Mouse (Mus musculus) induced T-regulatory cell, adult 2 months (primary cell): ENCODE results near the gene Vwf.

Experiments
- DNase-seq: peaks from one replicate; pipeline ENCODE4 v3.0.0-alpha.2; 2012; ENCODE audit warnings: low read depth

The Vwf gene

GRCm38 (mm10) chr6:125541296-125541695 is 5.3 kb upstream of the Vwf start:
- DNase-seq: no peak

DNA sequence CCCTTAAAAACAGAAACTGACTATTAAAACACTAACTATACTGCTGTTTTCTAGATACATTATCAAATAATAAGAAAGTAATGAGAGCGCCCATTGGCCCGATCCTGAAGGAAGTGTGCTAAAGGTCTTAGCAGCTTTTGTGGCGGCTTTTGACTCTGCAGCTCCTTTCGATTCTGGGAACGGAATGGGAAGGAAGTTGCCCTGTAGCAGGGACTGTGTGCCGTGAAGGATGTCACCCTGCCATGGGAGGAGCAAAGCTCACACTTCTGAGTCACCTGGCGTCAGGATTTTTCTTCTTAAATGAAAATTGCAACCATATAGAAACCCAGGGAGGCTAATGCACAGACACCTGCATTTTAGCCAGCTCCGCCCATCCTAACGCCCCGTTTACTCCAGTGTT is 1.8 kb downstream of the Vwf start:
- DNase-seq: no peak

DNA sequence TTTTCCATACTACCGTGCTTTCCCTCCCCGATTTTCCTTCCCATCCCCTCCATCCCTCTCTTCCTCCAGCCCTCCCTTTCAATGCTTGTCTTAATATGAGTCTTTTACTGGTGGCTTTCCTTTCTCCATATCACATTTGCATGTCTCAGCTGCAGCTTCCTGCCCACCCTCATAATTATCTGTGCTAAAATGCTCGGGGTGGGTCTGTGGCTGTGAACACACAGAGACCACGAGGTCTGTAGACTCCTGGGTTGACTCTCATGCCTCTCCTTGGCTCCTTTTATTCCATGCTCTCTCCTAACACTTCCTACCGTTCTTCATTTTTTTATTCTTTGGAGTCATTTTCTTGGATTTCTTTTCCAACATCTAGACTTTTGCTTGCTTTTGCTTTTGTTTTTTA is 3.6 kb downstream of the Vwf start:
- no peak for DNase-seq

GRCm38 (mm10) chr6:125552760-125553159 is 6.2 kb downstream of the Vwf start:
- DNase-seq: no peak

GRCm38 (mm10) chr6:125553551-125553950 is 7.0 kb downstream of the Vwf start:
- DNase-seq: no peak

DNA sequence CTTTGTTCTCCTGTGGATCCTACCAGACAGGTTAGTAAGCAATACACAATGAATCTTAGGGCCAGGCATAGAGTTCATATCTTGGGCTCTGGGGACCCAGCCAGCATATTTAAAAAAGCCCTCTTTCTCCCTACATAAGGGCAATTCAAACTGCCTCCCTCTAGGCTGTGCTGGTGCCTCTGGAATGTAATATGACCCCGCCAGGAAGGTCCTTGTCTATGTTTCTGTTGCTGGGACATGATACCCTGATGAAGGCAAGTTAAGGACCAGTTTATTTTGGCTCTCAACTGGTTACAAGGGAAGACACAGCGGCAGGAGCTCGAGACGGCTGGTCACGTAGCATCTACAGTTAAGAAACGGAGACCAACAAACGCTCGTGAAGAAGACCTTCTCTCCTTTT is 12.3 kb downstream of the Vwf start:
- DNase-seq: no peak

DNA sequence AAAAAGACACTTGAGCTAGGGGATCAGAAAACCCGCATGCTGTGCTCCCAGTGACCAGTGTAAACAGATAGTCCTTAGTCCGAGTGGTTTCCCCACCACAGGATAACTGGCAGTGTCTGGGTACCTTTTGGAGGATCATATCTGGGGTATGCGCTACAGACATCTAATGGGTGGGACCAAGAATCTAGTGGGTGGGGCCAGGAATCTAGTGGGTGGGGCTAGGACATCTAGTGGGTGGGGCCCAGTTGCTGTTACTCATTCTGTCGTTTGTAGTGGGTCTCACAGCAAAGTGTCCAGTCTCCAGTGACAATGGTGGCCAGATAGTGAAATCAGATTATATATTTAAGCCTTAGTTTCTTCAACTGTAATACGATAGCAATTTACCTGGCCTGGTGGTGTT is 14.5 kb downstream of the Vwf start:
- no peak for DNase-seq

- no peak for DNase-seq
Measured at GRCm38 (mm10) chr6:125561521-125561920, 14.9 kb downstream of the Vwf start.

GRCm38 (mm10) chr6:125564812-125565281 is 18.3 kb downstream of the Vwf start:
- DNase-seq: no peak

DNA sequence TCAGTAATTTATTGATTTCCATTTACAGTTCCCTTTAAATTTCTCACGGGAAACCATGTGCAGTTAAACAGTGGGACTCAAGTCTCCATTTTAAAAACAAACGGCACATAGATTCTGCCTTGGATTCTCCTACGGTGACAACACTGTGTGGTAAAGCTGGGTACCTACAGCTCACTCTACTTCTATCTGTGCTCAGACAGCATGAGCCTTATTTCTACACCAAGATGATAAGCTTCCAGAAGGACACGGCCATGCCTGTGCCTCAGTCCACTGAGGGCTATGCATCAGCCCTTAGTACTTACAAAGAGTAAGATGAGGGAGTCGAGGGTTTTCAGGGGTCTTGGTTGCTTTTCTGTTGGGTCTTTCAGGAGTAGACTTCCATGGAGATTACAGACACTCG is 18.8 kb downstream of the Vwf start:
- DNase-seq: no peak

GRCm38 (mm10) chr6:125566656-125567055 is 20.1 kb downstream of the Vwf start:
- DNase-seq: no peak

DNA sequence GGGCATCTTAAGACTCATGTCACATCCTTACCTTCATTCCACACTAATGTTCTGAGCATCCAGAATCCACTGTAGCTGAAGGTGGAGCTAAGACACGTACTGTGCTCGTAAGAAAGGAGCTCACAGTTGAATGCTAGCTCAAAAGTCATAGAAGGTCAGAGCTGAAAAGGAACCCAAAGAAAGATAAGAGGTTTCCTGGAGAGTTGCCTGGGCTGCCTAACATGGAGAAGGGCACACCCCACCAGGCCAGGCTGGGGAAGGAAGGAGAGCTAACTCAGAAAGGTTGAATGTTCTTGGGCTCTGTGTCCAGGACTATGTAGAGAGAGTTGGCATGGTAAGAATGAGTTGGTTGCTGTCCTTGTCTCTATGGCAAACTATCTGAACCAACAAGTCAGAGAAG is 21.8 kb downstream of the Vwf start:
- no peak for DNase-seq

DNA sequence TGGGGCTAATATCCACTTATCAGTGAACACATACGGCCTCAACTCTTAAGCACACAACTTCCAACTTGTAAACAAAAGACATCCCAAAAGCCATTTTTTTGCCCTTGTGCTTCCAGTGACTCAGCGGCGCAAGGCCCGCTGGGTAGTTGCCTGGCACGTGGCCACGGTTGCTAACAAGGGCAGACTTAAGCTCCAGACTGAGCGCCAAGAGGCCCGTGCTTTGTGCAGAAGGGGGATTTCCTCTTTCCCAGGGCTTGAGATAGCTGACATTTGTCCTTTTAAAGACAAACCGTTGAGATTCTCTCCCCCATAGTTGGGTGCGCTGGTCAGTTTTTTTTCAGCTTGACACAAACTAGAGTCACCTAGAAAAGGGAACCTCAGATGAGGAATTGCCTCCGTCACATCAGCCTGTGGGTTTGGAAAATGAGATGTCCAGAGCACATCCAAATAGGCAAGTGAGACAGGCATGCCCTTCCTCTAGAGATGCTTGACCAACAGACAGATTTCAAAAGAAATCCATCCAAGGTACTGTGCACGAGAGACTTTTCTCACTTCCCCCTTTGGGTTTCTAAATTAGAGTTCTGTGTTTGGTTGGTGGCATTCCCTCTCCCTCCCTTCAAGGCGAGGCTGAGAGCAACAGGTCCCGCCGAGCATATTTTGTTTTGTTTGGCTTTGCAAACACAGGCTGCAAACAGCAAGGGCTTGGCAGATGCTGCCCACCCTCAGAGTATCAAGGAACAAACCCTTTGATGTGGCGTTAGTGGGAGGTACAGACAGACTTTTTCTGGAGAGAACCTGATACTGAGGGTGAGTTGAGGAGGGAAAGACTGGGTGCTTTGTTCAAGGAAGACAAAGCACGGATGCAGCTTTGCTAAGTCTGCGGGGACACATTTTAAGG is 26.0 kb downstream of the Vwf start:
- peak; percentile 39 for DNase-seq

DNA sequence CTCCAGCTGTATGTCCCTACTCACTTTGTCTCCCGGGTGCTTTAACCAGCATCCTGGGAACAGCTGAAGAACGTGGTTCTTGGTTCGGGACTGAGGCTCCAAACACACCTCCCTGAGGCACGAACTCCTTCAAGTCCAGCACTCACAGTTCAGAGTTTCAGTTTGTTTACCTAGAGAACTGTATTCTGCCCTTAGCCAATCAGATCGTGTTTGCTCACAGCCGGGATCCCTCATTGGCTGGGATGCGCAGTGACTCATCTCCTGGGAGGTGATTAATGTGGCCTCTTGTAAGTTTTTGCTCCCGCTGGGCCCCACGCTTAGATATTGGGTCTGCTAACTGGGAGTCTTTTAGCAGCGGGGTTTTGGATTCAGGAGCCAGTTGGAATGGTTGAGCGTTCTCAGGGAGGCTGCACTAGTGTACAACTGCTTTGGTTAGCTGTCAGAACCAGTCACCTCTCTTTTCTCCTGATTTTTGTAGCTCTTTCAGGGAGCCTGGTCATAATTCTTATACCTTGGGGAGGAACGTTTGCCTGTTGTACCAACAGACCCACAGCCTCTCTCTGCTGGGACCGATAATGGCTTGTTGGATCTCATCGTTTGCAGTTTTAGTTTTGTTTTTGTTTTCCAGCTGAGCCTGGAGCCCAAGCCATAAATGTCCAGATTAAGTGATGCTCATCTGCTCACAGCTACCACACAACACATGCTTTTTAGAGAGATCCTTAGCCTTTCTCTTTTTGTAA is 26.8 kb downstream of the Vwf start:
- DNase-seq: peak; percentile 92

- no peak for DNase-seq
Measured at GRCm38 (mm10) chr6:125575080-125575479, 28.5 kb downstream of the Vwf start.

GRCm38 (mm10) chr6:125577301-125577700 is 30.7 kb downstream of the Vwf start:
- no peak for DNase-seq

DNA sequence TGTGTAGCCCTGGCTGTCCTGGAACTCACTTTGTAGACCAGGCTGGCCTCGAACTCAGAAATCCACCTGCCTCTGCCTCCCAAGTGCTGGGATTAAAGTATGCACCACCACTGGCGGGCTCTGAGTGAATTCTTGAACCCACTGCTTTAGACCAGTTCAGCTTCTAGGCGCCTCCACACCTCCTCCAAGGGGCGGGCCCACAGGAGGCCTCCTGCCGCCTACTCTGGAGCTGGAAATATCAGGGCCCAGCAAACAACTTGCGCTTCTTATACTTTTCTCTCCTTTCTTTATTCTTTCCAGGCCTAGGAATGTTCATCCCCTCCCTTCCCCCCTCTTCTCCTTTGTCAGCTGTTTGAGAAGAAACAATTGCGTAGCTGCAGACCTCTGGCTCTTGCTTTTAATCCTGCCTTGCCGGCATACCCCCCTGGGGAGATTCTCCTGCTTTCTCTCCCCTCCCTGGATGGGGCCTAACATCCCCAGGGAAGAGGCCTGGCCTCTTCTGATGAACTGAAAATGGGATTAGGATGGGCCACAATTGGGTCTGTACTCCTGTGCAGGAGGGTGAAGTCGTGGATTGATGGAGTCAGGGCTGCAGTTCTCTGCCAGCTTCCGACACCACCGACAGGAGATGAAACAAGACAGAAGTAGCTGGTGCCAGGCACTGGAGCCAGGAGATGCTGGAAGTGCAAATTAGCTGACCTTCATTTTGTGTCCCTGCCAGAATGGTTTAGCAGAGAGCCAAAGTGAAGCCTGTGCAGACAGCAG is 31.5 kb downstream of the Vwf start:
- no peak for DNase-seq

GRCm38 (mm10) chr6:125578647-125579011 is 32.1 kb downstream of the Vwf start:
- no peak for DNase-seq

DNA sequence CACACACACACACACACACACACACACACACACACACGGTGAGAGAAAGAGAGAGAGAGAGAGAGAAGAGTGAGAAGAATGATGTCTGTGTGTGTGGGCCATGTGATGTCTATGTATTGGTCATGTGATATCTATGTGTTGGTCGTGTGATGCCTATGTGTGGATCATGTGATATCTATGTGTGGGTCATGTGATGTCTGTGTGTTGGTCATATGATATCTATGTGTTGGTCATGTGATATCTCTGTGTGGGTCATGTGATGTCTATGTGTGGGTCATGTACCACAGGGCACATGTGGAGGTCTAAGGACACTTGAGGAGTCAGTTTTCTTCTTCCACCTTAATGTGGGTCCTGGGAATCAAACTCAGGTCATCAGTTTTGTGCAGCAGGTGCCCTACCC is 33.3 kb downstream of the Vwf start:
- no peak for DNase-seq

DNA sequence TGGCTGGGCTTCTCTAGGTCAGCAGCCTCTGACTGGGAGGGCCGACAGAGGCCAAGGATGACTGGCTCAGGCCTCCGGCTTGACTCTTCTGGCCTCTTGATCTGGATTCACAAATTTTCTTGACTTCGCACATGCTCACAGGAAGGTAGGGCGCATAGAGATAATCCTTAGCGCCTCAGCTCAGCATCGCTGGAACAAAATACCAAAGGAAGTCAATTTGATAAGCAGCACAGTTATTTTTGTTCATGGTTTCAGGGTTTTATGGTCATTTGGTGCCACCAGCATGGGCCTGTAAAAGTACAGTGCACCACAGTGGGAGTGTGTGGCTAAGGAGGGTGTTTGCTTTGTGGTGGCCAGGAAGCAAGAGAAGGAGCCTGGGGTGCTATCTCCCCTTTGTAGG is 37.1 kb downstream of the Vwf start:
- DNase-seq: no peak

GRCm38 (mm10) chr6:125584266-125584665 is 37.7 kb downstream of the Vwf start:
- no peak for DNase-seq

DNA sequence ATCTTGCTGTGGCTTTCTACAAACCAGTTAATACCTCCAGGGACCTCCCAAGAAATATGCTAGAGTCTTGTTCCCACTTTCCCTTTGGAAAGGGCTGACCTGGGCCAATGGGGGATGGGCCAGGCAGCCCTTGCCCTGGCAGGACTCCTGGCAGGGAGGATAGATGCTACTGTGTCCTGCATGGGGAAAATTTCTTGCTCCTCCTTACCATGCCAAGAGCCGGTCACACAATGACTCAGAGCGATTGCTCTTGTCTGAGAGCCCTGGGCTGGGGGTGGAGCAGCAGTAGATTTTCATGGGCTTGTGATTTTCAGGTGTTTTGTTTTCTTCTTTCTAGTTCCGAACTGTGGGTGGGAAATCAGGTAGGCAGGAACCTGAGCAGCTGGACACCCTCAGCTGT is 39.0 kb downstream of the Vwf start:
- DNase-seq: no peak
